Mouse (Mus musculus) midbrain, embryonic 15.5 days (tissue): ENCODE results near the gene Tppp. TPM values are rescaled to one million over a fixed set of nuclear protein-coding genes. Genes with fewer than 3 reads are reported as not detected.
"Not testable (repeated sequence)": the region's sequence is repeated elsewhere in the genome, so short reads cannot be mapped to it uniquely, and the experiment has no call there.

Experiments used
- ATAC-seq: fragments of 200-750 bp; cut with Nextera tagmentation; replicated peaks from 2 replicates; pipeline ENCODE4 v1.8.0; 2017; ENCODE audit warnings: moderate TSS enrichment
- H3K27ac ChIP-seq: fragments of 300-500 bp; sonication (generic); 2 replicates; pipeline ENCODE4 v1.5.1; 2015; ENCODE audit warnings: mild to moderate bottlenecking, inconsistent platforms
- H3K27me3 ChIP-seq: fragments of 300-500 bp; sonication (generic); replicated peaks from 2 replicates; pipeline ENCODE4 v1.6.1; 2015; ENCODE audit warnings: inconsistent platforms
- H3K36me3 ChIP-seq: fragments of 300-500 bp; sonication (generic); replicated peaks from 2 replicates; pipeline ENCODE4 v1.6.1; 2015; ENCODE audit warnings: inconsistent platforms
- H3K4me1 ChIP-seq: fragments of 300-500 bp; sonication (generic); 2 replicates; pipeline ENCODE4 v1.6.1; 2015; ENCODE audit warnings: inconsistent platforms
- H3K4me2 ChIP-seq: fragments of 300-500 bp; sonication (generic); 2 replicates; pipeline ENCODE4 v1.6.1; 2015; ENCODE audit warnings: inconsistent platforms, mild to moderate bottlenecking, moderate library complexity
- H3K4me3 ChIP-seq: fragments of 300-500 bp; sonication (generic); 2 replicates; pipeline ENCODE4 v1.5.1; 2015; ENCODE audit warnings: mild to moderate bottlenecking, inconsistent platforms
- H3K9ac ChIP-seq: fragments of 300-500 bp; sonication (generic); 2 replicates; pipeline ENCODE4 v1.6.1; 2015; ENCODE audit warnings: mild to moderate bottlenecking, inconsistent platforms
- H3K9me3 ChIP-seq: fragments of 300-500 bp; sonication (generic); 2 replicates; pipeline ENCODE4 v1.6.1; 2016; ENCODE audit warnings: inconsistent platforms
- WGBS: fragments of 180-500 bp; shearing (Covaris S2); methylation state at CpG from one replicate; pipeline ENCODE4 v1.1.7; 2015; ENCODE audit warnings: mixed read lengths; 5-methylcytosine and 5-hydroxymethylcytosine counted together
- polyA plus RNA-seq: library from polyadenylated mRNA; unstranded; fragments of >200 nt; fragmentation: Nextera tagmentation; extraction: Ambion mirVana; gene quantifications from 2 replicates; pipeline ENCODE4 v1.2.1, GENCODE M21; 2015

Tppp gene
- polyA plus RNA-seq, 1 experiment from 2014 or later, result 12.2 TPM

DNA sequence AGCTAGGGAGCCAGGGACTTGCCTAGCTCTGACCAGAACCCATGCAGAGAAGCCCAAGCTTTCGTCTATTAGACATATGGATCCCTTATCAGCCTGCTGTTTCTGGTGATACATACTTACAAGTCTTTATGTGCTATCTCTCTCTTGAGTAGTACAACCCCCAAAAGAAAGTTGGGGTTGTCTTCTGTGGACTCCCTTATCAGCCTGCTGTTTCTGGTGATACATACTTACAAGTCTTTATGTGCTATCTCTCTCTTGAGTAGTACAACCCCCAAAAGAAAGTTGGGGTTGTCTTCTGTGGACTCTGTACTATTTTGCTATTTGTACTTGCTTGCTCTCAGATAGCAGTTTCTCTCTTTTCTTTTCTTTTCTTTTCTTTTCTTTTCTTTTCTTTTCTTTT, 62.0 kb downstream of the Tppp start:
- ATAC-seq, H3K36me3 ChIP-seq, H3K9me3 ChIP-seq, H3K4me3 ChIP-seq, H3K4me2 ChIP-seq, H3K27me3 ChIP-seq, H3K4me1 ChIP-seq, H3K27ac ChIP-seq, H3K9ac ChIP-seq: not testable (repeated sequence)
- WGBS, result 71% methylated on average over 1 of the region's 1 CpGs

DNA sequence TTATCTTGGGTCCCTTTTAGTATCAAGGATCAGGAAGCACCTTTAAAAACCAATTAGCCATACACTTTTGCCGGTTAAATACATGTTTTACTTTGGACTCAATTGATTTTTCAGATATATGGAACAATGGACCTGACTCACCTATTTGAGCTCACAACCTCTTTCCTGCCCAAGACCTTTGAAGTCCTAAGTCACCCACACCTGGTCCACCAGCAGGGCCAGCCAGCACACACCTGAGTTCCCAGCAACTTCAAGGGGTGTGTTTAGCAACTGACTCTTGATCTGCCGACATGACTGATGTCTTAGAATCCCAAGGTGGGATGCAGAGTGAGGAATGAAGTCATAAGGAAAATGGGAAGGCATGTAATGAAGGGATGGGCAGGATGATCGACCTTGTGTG, 62.5 kb downstream of the Tppp start:
- WGBS, result 82% methylated on average over 3 of the region's 3 CpGs
- no peaks in the 10 kb centered on the region for H3K36me3 ChIP-seq
- ATAC-seq, result no peak
- no peak overlapping the region for H3K9ac ChIP-seq
- H3K27me3 ChIP-seq, result no peaks in the 10 kb centered on the region
- no peak overlapping the region for H3K27ac ChIP-seq
- H3K4me1 ChIP-seq, result no peaks in the 10 kb centered on the region
- H3K9me3 ChIP-seq, result no peaks in the 10 kb centered on the region
- H3K4me3 ChIP-seq, result no peak overlapping the region
- no peak overlapping the region for H3K4me2 ChIP-seq

DNA sequence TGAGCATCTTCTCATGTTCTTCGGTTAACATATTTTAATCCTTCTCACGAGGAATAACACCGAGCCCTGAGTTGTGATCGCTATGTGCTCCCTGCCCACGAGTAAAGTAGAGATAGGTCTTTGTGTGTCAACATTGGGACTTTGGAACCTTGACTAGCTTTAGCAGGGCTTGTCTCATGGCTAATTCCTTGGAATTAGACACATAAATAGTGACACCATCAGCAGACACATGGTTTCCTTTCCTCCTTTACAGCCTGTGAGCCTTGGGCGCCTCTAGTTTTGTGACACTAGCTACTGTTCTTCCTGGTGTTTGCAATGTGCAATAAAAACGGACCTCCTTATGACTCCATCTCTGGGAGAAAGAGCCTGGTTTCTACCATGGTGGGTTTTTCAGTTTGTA, 64.2 kb downstream of the Tppp start:
- Histone ChIP-seq H3K9ac (no peak overlapping the region), H3K27me3 (no peaks in the 10 kb centered on the region), H3K4me1 (no peaks in the 10 kb centered on the region), H3K27ac (no peak overlapping the region), H3K9me3 (no peaks in the 10 kb centered on the region), H3K36me3 (no peaks in the 10 kb centered on the region), H3K4me3 (no peak overlapping the region), H3K4me2 (no peak overlapping the region)
- 89% methylated on average over 7 of the region's 7 CpGs for WGBS
- no peak for ATAC-seq

Other genes with a start within 250 kb of the Tppp start
- gene Nkd2, start 161.8 kb upstream of the Tppp start, polyA plus RNA-seq, result 16.7 and 16.9 TPM in 2 replicates
- 11.6 and 13.0 TPM in 2 replicates for gene Trip13, start 71.6 kb upstream of the Tppp start, polyA plus RNA-seq
- gene Brd9, start 71.6 kb upstream of the Tppp start, polyA plus RNA-seq, result 97.4 and 104 TPM in 2 replicates
- gene Zdhhc11, start 45.6 kb upstream of the Tppp start, polyA plus RNA-seq, result not detected in 2 replicates
- 7.6 and 9.0 TPM in 2 replicates for gene Cep72, start 52.9 kb downstream of the Tppp start, polyA plus RNA-seq
- 0.26 TPM in 1 of 2 replicates, not detected in the other for gene Slc9a3, start 112.0 kb downstream of the Tppp start, polyA plus RNA-seq
- gene Exoc3, start 199.3 kb downstream of the Tppp start, polyA plus RNA-seq, result 128 and 145 TPM in 2 replicates